Mouse (Mus musculus): Measurements from ENCODE around the gene Lrp11.

The Lrp11 gene

DNA sequence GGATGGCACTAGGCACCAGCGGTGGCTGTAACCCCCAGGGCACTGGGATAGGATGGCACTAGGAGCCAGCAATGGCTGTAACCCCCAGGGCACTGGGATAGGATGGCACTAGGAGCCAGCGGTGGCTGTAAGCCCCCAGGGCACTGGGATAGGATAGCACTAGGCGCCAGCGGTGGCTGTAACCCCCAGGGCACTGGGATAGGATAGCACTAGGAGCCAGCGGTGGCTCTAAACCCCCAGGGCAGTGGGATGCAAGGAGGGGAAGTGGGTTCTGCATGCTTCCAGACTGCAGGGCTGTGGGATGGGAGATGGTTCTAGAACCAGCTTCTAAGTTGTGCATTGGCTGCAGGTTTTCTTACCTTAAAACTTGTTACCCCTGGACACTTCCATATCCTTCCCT is 31.1 kb downstream of the Lrp11 start:
- in situ Hi-C loops (cut with MboI, MseI) = loop anchor here (5.0 to 25.0 kb wide), 3 partner anchors 43 to 1167 kb away; no protein-coding TSS in a partner anchor

- in situ Hi-C loops (cut with MboI, MseI) = loop anchor here (5.0 to 25.0 kb wide), 3 partner anchors 45 to 1165 kb away; no protein-coding TSS in a partner anchor
Measured at GRCm38 (mm10) chr10:7622378-7622777, 32.8 kb downstream of the Lrp11 start.

DNA sequence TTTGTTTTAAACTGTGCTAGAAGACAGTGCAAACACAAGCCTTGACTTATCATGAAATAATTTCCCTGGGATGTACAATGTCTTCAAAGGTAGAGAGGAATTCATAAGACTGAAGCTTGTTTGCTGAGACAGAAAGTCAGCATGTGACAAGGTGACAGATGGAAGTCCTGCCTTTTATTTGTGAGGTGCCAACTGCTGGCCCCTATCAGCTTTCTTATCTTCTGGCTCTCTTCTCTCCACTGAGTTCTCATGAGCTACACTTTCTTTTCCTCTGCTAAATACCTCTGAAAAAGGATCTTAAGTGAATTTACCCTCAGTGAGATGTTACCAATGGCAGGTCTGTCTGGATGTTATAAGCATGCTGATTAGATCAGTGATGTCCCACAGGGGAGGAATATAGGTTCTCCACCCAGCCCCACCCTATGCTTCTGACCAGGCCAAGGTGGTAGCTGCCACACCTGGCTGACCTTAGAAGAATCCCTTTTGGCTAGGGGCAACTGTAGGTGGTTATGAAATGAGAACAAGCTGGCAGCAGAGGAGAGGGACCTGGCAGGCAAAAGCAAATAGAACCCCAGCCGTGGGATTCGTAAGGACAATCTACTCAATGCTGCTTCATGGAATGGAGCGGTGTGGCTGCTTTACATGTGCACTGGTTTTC is 34.4 kb downstream of the Lrp11 start:
- in situ Hi-C loops (cut with MboI, MseI) = loop anchor here (5.0 to 25.0 kb wide), 3 partner anchors 47 to 1163 kb away; no protein-coding TSS in a partner anchor

- in situ Hi-C loops (cut with MboI, MseI) = loop anchor here (10.0 kb wide), 1 partner anchor 294 kb away; no protein-coding TSS in a partner anchor
Measured at GRCm38 (mm10) chr10:7629092-7629491, 39.5 kb downstream of the Lrp11 start.

- in situ Hi-C loops (cut with MboI, MseI) = no loop called here
Measured at GRCm38 (mm10) chr10:7630286-7630685, 40.7 kb downstream of the Lrp11 start.

DNA sequence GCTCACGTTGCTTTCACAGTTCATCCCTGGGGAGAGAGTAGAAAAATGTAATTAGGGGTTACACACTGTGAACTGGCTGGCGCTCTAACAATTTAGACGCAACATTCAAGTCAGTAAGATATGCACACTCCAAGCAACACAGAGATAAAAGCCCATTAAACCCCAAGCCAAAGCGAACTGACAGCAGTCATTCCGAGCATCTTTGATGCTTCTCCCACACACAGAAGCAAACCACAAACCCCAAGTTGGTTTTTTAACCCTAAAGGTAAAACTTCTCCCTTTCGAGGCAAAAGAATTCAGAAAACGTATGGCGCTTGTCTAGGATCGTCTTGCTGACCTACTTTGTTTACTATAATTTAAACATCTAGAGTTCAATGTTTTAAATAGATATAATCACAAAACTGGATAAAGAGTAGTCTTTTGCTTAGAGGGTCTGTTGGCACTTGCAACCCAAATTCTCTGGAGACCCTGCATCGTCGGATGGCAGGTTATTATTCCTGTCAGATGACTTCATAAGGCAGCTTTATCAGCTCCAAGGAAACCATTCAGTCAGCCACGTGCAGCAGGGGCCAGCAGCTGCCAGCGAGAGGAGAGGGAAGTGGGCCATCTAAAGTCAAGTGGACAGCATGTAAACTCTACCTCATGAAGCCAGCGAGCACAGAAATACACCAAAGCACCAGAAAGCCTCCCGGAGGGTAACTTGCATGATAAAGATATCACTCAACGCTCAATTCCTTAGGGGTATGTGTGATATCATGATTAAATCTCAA is 41.5 kb downstream of the Lrp11 start:
- in situ Hi-C loops (cut with MboI, MseI) = no loop called here

GRCm38 (mm10) chr10:7640366-7640765 is 50.8 kb downstream of the Lrp11 start:
- in situ Hi-C loops (cut with MboI, MseI) = no loop called here

- in situ Hi-C loops (cut with MboI, MseI) = no loop called here
Measured at GRCm38 (mm10) chr10:7645911-7646310, 56.3 kb downstream of the Lrp11 start.

DNA sequence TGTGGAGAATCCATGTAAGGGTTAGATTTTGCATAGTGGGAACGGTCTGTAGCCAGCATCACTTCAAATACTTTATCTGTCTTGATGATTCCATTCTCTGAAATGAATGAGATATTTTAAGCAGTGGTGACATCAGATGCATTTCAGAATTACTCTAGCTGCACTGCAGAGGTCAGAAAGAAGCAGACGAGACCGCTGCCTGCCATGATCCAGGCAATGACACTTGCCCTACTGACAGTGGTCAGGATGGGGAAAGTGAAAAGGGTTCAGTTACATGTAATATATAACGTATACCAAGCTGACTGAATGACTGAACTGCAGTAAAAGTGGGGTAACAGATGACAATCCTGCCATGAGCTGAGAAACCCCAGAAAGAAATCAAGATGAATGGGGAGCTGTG is 59.5 kb downstream of the Lrp11 start:
- in situ Hi-C loops (cut with MboI, MseI) = no loop called here

DNA sequence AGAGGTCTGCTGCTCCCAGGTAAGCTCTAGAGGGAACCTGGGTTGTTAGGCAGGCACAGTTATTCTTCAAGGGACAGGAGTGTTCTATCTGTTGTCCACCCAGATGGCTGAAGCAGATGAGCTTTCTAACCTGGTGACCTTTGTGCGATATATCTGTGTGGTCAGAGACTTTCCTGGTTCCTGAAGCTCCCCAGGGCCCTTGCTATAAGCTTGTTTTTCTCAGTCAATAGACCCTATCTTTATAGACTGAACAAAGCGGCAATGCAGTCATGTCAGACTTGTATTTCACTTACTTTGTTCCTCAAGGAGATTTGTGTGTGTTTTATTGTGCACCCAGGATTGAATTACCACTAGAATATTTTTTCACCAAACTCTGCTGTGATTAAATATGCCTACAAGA is 61.5 kb downstream of the Lrp11 start:
- in situ Hi-C loops (cut with MboI, MseI) = no loop called here

DNA sequence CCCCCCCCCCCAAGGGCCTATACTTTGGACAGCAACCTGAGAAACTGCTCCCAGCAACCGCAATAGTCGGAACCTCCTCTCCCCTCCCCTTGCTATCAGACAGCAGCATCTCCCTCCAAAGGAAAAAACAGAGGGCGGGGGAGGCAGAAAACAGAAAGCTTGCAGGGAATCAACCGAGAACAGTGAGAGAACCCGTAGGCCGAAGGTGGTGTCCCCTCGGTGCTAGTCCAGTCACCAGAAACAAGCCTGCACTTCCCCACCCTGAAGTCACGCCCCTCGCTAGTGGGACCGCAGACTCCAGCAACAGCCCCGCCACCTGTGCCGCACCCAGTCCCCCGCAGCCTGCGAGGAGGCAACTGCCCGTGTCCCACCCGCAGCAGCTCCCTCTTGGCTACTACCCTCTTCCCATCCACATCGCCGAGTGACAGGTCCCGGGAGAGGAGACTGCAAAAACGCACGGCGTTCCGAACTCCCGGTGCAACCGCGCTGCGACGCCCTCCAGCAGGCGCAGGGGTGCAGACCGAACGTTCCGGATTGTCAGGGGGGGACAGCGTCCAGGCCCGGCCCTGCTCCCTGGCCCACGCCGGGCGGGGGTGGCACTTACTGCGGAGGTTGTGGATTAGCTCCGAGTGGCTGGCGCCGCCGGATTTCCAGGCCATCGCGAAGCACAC is 73.0 kb downstream of the Lrp11 start:
- in situ Hi-C loops (cut with MboI, MseI) = no loop called here

DNA sequence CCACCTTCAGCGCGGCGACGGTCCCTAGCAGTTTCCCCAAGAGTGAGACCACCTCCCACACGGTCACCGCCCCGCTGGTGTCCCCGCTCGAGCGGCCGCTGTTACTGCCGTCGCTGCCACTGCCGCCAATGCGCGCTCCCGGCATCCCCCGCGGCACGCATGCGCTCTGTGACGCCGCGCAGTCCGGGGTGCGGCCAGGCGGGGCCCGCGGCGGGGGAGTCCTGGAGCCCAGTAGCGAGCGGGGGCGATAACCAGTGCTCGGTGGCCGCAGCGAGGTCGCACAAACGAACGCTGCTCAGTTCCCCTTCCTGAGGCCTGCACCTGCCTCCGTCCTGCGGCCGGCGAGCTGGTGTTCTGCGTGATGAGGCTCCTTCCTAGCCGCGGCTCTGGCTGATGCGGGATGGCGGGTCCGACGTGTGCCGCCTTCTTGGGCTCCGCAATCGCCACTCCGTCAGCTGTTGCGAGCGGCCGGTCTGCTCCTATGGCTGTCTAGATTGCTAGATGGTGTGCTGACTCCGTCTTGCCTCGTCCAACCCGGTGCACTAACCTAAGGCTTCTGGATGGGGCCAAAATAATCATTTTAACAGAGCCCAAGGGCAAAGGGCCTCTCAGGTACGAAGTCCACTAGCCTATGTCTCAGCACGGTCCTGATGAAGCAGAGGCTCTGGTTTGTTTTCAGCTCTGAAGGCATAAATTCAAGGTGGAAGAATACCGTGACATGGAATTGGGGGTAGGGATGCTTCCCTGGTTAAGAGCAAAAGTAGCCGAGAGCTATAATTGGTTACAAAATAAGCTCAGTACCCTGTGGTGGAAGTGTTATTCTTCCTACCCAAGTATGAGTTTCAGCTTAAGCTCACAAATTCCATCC is 73.8 kb downstream of the Lrp11 start:
- in situ Hi-C loops (cut with MboI, MseI) = no loop called here

DNA sequence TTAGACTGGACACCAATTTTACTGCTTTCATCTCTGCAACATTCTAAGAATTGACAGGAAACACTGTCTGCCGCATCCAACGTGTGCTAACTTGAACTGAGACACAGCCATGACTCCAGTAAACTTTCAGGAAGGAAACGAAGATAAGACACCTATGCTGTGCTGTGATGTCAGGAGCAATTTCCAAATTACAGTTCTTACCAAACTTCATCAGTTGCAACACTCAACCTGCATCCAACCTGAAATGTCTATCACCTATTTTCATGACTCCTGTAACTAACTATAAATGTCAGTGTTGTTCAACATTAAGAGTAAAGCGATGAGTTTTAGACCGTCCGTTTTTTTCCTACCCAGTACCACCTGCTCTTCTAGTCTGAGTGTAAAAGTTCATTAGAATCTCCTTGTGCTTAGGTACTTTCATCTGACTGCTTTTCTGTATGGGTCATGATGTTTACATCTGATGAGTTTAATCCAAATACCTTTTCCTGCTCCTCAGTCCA is 74.5 kb downstream of the Lrp11 start:
- in situ Hi-C loops (cut with MboI, MseI) = no loop called here

DNA sequence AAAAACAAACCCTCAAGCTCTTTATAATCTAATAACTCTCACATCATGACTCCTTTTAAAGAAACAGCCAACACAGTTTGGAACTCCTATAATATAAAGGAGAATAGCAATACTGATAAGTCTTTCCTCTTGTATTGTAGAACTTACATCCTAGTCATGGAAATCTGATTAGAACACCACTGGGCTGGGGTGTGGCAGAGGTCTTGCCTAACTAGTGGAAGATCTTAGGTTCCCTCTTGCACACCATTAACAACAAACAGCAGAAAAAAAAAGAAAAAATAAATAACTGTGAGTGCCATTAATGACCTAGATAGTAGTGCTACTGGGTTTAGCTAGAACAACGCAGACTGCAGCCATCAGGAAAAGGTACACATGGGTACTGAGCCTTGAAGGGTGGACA is 75.3 kb downstream of the Lrp11 start:
- in situ Hi-C loops (cut with MboI, MseI) = no loop called here

- in situ Hi-C loops (cut with MboI, MseI) = no loop called here
Measured at GRCm38 (mm10) chr10:7667342-7667802, 77.8 kb downstream of the Lrp11 start, which contains the start of gene Nup43. Gene Nup43, plus strand, starts transcription at chr10:7667503.

DNA sequence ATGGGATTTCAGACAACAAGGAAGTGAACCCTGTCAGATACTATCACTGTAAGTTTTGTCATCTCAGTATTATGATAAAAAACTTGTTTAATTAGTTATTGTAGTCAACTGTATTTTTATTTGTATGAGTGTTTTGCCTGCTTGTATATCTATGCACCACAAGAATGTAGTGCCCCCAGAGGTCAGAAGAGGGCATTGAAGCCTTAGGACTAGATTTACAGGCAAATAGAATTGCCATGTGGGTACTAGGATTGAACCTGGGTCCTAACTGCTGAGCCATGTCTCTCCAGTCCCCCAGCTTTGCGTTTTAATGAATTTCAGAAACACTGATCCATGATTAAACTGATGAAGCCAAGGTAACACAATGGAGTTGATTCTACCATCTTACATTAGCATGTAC is 84.1 kb downstream of the Lrp11 start:
- in situ Hi-C loops (cut with MboI, MseI) = no loop called here
